Mouse (Mus musculus) left cerebral cortex, adult 18-20 months (tissue): ENCODE data around the gene Desi2. TPM values are rescaled to one million over a fixed set of nuclear protein-coding genes. Genes with fewer than 3 reads are reported as not detected.
"Not testable (repeated sequence)": the region's sequence is repeated elsewhere in the genome, so short reads cannot be mapped to it uniquely, and the experiment has no call there.

Source experiments
- DNase-seq, 2 experiments: peaks; one replicate each; pipeline ENCODE4 v3.0.0; 2021 to 2022; ENCODE audit warnings: low spot score in 2 of 2, mixed read lengths in 1 of 2
- total RNA-seq, 2 experiments: library from RNA; stranded (reverse); gene quantifications; 2 replicates each; pipeline ENCODE4 v1.2.3; 2021

Desi2 gene
- total RNA-seq, 2 experiments from 2014 or later: 16.4 to 18.3 TPM

GRCm38 (mm10) chr1:178256351-178256750 lies 69.1 kb downstream of the Desi2 start:
- no peak for DNase-seq

- no peak for DNase-seq
Measured at GRCm38 (mm10) chr1:178258821-178259220, 71.6 kb downstream of the Desi2 start.

GRCm38 (mm10) chr1:178265381-178265780 lies 78.2 kb downstream of the Desi2 start:
- DNase-seq: not testable (repeated sequence)

- no peak for DNase-seq
Measured at GRCm38 (mm10) chr1:178270635-178271034, 83.4 kb downstream of the Desi2 start.

- DNase-seq: peak in 1 of 2 experiments; percentile 6
Measured at GRCm38 (mm10) chr1:178275174-178275730, 88.0 kb downstream of the Desi2 start.

GRCm38 (mm10) chr1:178275738-178276053 lies 88.5 kb downstream of the Desi2 start:
- no peak for DNase-seq

- DNase-seq: peak; percentile 61 to 77
Measured at GRCm38 (mm10) chr1:178276054-178276911, 89.1 kb downstream of the Desi2 start.

GRCm38 (mm10) chr1:178283314-178283713 lies 96.1 kb downstream of the Desi2 start:
- DNase-seq: not testable (repeated sequence)

GRCm38 (mm10) chr1:178283946-178284720 lies 96.9 kb downstream of the Desi2 start:
- no peak for DNase-seq

- DNase-seq: no peak
Measured at GRCm38 (mm10) chr1:178287601-178288176, 100.5 kb downstream of the Desi2 start.

GRCm38 (mm10) chr1:178291716-178292115 lies 104.5 kb downstream of the Desi2 start:
- DNase-seq: no peak

GRCm38 (mm10) chr1:178294051-178294450 lies 106.8 kb downstream of the Desi2 start:
- no peak for DNase-seq

GRCm38 (mm10) chr1:178301261-178301660 lies 114.0 kb downstream of the Desi2 start:
- DNase-seq: not testable (repeated sequence)

GRCm38 (mm10) chr1:178303425-178303824 lies 116.2 kb downstream of the Desi2 start:
- peak; percentile 76 to 82 for DNase-seq

Other genes starting within 250 kb of the Desi2 start
- gene Catspere2, start 204.0 kb upstream of the Desi2 start, total RNA-seq: 1 to 10 TPM; 8.0 to 8.1 TPM
- gene Cox20, start 131.7 kb downstream of the Desi2 start, total RNA-seq: 10 to 100 TPM; 33.1 to 34.6 TPM
- 100 to 1,000 TPM; 419 to 428 TPM for gene Hnrnpu, start 150.4 kb downstream of the Desi2 start, total RNA-seq
- 10 to 100 TPM in 1 of 2 experiments, 1 to 10 TPM in 1; 9.9 to 12.1 TPM for gene Efcab2, start 218.7 kb downstream of the Desi2 start, total RNA-seq